Mouse (Mus musculus) v-Abl transformed pro-B cells (cell line): ENCODE results near the gene Rpl29.

Experiments used
- in situ Hi-C, 2 experiments: fragments of 400-800 bp; cut with MboI; formaldehyde crosslinking; loops; one replicate each; pipeline ENCODE4 v1.15.1; 2025; ENCODE audit not compliant: unreplicated experiment in 2 of 2

The Rpl29 gene

GRCm38 (mm10) chr9:106429221-106430014 lies at the start of gene Rpl29:
Gene Rpl29 (plus strand): TSS chr9:106429454.
- in situ Hi-C loops = loop anchor here (10.0 to 25.0 kb wide), 4 partner anchors 45 to 617 kb away; partner anchors contain the start of genes Glyctk (in 2 of the 2), Wdr82 (in 2 of the 2), Parp3 (in 1 of the 2) and Rrp9 (in 1 of the 2)

DNA sequence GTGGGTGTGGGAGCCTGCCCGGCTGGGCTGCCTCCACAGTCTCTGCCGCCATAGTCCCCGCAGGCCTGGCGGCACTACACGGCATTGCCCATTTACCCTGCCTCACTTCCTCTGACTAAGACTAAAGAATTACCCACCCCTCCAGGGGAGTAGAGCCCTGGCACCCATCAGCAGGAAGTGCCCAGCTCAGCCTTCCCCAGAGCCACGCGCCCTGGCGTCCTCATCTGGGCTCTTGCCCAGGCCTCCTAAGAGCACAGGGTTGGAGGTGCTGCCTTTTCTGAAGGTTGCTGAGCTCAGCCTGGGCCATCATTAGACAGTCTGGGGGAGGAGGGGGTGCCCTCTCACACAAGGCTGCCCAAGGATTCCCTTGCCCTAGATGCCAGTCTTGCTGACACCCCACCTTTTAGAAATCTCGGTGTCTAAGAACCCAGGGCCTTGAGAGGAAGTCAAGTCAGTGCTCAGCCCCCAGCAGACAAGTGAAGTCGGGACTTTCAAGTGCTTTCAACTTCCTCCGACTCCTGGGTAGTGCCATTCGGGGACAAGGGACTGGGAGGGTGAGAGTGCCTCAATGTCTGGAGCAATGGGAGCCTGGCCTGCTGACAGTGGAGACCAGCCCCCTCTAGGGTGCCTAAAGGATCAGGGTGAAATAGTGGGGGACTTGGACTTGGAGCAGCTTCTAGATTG lies 42.9 kb upstream of the Rpl29 start:
- in situ Hi-C loops = no loop called here

GRCm38 (mm10) chr9:106392828-106393527 lies 36.3 kb upstream of the Rpl29 start:
- in situ Hi-C loops = no loop called here

- in situ Hi-C loops = no loop called here
These were observed 35.7 kb upstream of the Rpl29 start for GRCm38 (mm10) chr9:106393548-106393947.

DNA sequence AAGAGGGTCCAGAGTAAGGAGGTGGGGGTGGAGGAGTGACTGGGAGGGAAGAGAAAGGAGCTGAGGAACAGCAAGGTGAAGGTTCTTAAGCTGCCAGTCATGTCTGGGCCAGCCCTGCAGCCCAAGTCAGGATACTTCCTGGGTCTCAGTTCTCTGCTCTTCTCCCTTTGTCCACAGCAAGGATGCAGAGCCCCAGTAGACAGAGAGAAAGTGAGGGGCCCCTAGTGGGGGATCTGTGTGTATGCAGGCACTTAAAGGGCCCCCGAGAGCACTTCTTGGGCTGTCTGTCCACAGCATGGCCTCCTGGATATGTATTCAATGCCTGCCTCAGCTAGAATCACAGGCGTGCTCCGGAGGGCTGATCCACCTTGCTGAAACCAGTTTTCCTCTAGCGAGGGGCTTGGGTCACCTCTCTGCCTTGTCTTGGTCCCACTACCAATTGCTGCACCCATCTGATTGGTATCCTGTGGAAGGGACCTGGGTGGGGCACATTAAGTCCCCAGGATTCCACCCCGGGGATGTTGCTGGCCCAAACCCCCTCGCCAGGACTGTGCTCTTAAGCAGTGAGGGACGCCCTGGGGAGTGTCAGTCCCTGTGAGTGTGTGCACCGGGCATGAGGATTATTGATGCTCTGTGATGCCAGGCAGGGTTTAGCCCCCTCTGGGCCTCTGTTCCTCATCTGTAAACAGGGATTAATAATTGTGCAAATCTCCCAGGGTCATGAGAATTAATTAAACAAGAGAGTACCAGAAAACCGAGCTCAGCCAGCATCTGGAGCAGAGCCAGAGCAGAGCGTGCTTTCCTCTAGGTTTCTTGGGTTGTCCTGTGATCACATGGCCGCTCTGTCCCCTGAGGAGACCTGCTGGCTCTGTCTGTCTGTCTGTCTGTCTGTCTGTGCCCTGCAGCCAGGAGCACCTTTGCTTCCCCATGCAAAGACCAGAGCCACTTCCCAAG lies 34.3 kb upstream of the Rpl29 start:
- in situ Hi-C loops = no loop called here

DNA sequence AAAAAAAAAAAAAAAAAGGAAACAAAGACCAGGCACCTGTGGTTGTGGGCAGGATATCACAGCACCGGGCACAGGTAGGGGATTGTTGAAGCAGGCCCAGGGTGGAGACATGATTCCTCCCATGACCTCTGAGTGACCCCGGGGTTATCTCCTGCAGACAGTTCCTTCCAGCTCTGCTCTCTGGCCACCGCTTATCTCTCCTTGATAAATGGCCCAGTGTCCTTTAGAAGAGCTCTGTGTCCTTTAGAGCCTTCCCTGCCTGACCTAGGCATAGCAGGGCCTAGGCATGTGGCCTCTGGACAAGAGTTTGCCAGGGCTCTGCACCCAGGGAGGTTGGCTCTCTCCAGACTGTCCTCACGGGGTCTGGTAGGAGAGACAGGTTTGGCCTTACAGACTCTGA lies 31.5 kb upstream of the Rpl29 start:
- in situ Hi-C loops = no loop called here

GRCm38 (mm10) chr9:106398667-106399311 lies 30.5 kb upstream of the Rpl29 start:
- in situ Hi-C loops = no loop called here

DNA sequence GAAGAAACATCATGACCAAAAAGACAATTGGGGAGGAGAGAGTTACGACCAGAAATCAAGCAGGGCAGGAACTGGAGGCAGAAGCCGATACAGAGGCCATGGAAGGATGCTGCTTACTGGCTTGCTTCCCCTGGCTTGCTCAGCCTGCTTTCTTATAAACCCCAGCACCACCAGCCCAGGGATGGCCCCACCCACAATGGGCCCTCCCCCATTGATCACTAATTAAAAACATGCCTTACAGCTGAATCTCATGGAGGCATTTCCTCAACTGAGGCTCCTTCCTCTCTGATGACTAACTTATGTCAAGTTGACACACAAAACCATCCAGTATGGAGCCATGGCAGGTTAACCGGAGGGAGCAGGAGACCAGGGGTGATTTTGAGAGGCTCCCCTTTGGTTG lies 29.4 kb upstream of the Rpl29 start:
- in situ Hi-C loops = no loop called here

GRCm38 (mm10) chr9:106402149-106402548 lies 27.1 kb upstream of the Rpl29 start:
- in situ Hi-C loops = no loop called here

DNA sequence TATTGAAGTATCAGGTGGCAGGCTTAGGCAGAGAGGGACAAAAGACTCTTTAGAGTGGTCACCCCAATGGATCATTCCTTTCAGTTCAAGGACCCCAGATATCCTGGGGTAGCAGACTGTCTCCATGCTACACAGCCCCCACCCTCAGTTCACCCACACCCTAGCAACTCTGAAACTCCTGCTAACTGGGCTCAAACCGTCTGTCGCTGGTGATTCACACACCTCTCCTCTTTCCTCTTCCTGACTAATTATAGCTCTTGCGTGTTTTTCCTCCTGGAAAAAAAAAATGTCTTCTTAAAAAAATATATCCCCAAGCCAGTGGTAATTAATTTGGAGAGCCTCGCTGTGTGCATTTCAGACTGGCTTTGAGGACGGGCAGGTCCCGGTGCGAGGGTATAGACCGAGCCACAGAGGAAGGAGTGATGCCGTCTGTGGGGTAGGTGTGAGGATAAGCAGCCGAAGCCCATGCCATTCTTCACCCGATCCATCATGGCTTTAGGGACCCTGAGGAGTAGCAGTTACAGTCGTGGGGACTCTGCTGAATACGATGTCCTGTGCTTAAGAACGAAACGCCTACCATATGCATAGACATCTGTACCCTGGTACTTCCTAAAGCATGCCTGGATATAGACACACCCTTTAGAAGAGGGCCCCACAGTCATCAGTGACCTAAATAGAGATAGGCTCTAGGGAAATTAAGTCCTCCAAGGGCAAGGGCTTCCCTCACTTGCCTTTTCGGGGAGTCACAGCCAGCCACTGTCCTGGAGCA lies 26.5 kb upstream of the Rpl29 start:
- in situ Hi-C loops = no loop called here

DNA sequence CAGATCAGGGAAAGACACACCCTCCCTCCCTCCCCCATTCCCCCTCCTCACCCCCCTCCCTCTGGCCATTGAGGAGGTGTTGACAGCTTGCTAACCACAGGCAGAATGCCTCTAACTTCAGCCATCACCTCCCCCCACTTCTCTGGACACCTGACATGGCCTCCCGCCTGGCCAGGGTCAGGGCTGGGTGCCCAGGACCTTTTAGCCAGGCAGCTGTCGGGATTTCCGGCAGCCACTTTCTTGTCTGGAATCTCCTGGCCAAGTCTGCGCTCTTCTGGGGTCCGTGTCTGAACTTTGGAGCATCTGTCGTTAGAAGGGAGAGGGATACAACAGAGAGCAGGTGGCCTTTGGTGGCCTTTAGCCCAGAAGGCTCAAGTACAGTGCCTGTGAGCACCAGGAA lies 24.0 kb upstream of the Rpl29 start:
- in situ Hi-C loops = no loop called here

- in situ Hi-C loops = no loop called here
These were observed 22.7 kb upstream of the Rpl29 start for GRCm38 (mm10) chr9:106406443-106407078.

DNA sequence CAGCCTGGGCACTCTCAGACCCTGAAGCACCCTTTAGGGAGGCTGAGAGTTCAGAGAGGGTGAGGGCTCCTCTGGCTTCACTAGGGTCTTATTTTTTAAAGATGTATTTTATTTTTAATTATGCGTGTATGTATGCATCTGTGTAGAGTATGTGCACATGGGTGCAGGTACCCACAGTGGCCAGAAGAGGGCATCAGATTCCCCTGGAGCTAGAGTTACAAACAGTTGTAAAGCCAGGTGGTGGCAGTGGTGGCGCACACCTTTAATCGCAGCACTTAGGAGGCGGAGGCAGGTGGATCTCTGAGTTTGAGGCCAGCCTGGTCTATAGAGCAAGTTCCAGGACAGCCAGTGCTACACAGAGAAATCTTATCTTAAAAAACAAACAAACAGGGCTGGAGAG lies 20.2 kb upstream of the Rpl29 start:
- in situ Hi-C loops = no loop called here

DNA sequence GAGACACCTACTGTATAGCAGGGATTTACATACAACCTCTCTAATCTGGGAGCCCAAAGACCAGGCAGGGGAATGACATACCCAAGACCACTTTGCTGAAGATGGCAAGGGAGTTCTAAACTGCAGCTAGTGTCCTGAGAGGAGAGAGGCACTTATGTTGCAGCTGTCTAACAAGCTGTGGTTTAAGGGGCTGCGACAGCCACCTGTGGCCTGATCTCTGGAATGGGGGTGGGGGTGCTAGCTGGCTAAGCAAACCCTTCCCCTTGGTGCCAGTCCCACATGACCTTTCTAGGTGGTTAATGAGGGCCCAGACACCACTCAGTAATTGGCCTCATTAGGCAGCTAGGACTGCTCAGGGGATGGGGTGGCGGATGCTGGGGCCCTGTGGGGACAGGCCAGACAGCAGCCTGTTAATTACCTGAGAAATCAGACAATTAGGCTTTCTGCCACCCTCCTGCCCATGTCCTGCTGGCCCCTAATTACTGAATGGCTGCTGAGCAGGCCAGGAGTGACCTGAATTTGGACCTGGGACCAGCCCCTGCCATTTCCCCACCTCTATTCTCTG lies 19.1 kb upstream of the Rpl29 start:
- in situ Hi-C loops = no loop called here

- in situ Hi-C loops = no loop called here
These were observed 18.1 kb upstream of the Rpl29 start for GRCm38 (mm10) chr9:106411091-106411594.

GRCm38 (mm10) chr9:106411729-106412128 lies 17.5 kb upstream of the Rpl29 start:
- in situ Hi-C loops = no loop called here

GRCm38 (mm10) chr9:106412210-106412609 lies 17.0 kb upstream of the Rpl29 start:
- in situ Hi-C loops = no loop called here

DNA sequence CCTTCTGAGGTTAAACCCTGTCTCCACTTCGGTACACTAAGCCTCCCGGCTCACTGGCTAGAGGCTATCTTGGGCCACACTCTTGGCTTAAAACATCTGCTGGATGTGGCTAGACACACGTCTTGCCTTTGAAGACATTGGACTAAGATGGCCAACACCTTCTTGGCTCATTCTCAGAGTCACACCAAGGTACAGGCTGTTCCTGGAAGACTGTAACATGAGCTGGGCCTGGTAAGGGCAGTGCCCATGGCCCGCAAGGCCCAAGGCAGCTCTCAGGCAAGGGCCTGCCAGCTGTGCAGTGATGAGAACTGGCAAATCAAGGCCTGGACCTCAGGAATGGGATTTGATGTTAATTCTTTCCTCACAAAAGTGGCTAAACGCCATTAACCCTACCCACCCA lies 15.6 kb upstream of the Rpl29 start:
- in situ Hi-C loops = no loop called here
